Mouse (Mus musculus) spleen, embryonic (tissue): ENCODE results near the gene Scd1.
"Not testable (repeated sequence)": the region's sequence is repeated elsewhere in the genome, so short reads cannot be mapped to it uniquely, and the experiment has no call there.

Source experiments
- CTCF ChIA-PET: fragments of 350-600 bp; sonication (Branson Sonifier 250); formaldehyde crosslinking; loops from one replicate; lab custom pipeline; 2022; lab: Charles Lee

Scd1 gene

DNA sequence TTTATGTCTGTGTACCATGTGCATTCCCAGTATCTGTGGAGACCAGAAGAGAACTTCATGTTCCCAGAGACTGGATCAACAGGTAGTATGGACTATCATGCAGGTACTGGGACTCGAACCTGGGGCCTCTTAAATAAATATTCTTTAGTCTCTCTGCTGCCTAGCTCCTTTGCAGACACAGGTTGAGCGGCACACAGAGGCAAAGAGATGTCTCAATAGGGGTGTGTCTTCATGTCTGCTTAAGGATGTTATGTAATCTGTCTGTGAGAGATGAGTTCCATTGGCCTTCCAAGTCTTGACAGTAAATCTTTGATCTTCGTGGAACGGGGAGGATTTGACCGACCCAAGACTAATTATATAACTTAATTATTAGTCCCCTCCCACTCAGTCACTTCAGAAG is 37.4 kb downstream of the Scd1 start:
- CTCF ChIA-PET = interaction anchor here (0.5 kb wide), 1 partner anchor 166 kb away, joined by 21 read pairs; no protein-coding TSS in a partner anchor

DNA sequence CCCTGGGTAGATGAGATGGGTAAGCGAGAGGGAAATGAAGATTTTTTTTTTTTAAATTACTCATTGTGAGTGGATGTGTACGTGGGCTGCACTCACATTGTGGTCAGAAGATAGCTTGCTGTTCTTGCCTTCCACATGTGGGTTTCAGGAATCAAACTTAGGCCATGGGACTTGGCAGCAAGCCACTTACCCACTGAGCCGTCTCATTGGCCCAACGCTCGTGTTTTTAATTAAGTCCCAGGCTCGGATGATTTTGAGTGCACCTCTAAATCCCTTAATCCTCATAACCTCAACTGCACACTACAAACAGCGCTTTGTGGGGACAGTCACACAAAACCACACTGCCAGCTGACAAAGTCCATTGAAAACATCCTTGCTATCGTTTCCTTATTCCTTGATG is 38.3 kb downstream of the Scd1 start:
- CTCF ChIA-PET = no interaction called here

DNA sequence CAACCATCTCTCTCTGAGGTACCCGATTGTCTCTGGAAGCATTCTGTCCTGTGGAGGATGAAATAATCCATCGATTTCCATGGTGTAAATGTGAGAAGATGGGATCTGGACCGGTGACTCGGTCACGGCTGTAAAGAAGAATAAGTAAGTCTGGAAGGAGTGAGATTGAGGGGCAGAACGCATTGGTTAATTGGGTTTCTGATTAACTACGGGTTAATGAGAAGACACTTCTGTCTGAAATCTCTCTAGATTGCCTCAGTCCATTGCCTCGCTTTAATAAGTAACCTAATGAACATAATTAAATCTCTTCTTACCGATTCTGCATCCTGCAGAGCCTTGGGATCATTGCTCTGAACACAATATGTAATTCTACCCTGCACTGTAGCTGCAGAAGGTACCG is 40.6 kb downstream of the Scd1 start:
- CTCF ChIA-PET = not testable (repeated sequence)

DNA sequence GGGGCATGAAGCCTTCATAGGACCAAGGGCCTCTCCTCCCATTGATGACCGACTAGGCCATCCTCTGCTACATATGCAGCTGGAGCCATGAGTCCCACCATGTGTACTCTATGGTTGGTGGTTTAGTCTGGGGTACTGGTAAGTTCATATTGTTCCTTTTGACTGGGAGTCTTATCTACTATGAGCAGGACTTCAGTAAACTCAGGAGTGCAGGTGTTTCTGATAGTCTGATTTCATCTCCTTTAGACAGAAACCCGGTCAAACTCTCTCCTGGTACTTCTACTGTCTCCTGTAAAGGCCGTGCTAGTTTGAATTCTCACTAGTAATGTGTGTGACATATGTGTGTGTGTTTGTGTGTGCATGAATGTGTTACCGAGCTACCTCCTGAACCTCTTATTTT is 41.9 kb downstream of the Scd1 start:
- CTCF ChIA-PET = interaction anchor here (0.6 to 1.0 kb wide), 2 partner anchors 40 to 1825 kb away, joined by 3 to 9 read pairs; no protein-coding TSS in a partner anchor

DNA sequence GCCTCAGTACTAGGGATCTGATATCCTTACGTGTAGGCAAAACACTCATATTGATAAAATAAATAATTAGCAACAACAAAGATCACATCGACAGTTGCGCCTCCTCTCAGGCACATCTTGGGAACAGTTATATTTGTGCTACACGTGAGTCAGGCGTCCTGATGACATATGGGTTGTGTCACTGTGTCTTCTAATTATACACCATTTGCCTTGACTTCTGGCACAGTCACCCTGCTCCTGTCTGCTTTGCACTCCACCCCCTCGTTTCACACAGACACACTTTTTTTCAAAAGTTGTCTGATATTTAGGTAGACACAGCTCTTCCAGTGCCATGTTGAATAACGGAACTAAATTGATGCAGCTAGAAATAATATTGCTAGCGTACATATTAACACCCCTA is 43.6 kb downstream of the Scd1 start:
- CTCF ChIA-PET = interaction anchor here (0.6 to 2.4 kb wide), 2 partner anchors 12 to 110 kb away, joined by 3 to 8 read pairs; no protein-coding TSS in a partner anchor

DNA sequence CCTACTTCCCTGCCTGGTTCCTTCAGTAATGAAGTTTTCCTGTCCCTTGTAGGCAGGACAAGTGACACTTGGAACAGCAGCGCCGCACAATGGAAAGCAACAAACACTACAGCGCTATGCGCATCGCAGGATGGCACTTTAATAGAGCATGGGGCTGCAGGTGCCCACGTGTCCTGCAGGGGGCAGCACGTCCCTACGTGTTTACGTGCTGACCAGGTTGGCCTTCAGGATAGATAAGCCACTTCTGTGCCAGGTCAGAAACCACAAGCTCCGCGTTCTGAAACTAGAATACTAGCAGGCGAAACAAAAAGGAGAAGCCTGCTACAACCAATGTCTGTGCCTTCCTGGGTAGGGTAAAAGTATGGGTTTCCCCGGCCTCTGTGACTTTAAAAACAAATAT is 44.1 kb downstream of the Scd1 start:
- CTCF ChIA-PET = interaction anchor here (0.6 to 2.4 kb wide), 3 partner anchors 12 to 180 kb away, joined by 3 to 8 read pairs (median 3); no protein-coding TSS in a partner anchor

DNA sequence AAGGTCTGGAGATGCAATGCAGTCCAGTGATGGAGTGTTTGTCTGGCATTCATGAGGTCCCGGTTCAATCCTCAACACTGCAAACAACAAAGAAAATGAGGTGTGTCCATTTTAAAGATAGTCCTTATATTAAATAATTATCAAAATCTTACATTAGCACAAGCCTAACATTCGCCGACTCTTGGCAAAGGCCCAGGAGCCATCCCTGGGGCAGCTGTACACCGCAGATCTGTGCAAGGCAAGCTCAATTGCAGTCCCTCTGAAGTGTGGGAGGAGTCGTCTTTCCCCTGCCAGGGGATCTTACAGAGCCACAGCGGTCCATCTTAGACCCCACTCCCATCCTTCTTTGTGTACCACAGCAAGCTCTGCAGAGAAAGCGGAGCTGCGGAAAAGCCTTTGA is 49.0 kb downstream of the Scd1 start:
- CTCF ChIA-PET = interaction anchor here (0.5 to 0.8 kb wide), 3 partner anchors 42 to 180 kb away, joined by 3 to 10 read pairs (median 5); no protein-coding TSS in a partner anchor

DNA sequence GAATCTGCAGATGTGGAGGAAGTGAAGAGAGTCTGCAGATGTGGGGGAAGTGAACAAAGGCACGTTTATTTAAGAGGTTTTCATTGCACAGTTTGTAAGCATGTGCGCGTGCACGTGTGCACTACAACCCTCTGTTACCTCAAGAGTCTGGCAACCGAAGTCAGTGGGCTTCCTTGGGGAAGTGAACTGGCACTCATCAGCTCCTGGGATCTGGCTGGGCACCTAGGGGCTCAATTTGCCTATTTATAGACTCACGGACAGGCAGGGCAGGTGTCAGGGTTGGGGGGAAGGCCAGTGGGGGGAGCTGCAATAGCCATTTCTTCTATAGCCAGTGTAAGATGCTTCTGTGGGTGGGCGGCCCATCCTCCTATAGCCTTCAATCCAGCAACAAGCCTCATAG is 55.9 kb downstream of the Scd1 start:
- CTCF ChIA-PET = no interaction called here

DNA sequence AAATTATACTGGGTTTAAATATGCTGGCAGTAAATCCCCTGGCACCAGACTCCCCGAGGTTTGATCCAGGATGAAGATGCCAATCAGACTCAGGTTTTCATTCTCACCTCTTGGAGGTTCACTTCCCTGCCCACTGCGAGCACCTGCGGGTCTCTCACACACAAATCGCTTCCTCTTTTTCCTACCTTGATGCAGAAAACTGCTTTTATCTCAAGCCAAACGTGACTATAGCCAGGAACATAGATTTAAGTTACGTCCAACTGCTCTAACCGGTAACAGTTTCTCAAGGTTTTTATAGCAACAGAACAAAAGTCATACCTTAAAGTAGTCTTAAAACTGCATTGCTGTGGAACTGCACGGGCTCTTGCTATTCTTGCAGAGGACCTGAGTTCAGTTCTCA is 58.0 kb downstream of the Scd1 start:
- CTCF ChIA-PET = interaction anchor here (0.7 kb wide), 1 partner anchor 269 kb away, joined by 6 read pairs; no protein-coding TSS in a partner anchor
